Mouse (Mus musculus) activated CD4-positive, CD25-positive, alpha-beta regulatory T cell, adult 9 weeks (primary cell): ENCODE measurements around the gene Gm5862. TPM values are rescaled to one million over a fixed set of nuclear protein-coding genes. Genes with fewer than 3 reads are reported as not detected.

Source experiments
- polyA plus RNA-seq: library from polyadenylated mRNA; unstranded; fragments of 100-300 nt; shearing (Covaris generic); gene quantifications from one replicate; pipeline ENCODE4 v1.2.1, GENCODE M21; 2017

Gene Gm5862
- not detected for polyA plus RNA-seq

DNA sequence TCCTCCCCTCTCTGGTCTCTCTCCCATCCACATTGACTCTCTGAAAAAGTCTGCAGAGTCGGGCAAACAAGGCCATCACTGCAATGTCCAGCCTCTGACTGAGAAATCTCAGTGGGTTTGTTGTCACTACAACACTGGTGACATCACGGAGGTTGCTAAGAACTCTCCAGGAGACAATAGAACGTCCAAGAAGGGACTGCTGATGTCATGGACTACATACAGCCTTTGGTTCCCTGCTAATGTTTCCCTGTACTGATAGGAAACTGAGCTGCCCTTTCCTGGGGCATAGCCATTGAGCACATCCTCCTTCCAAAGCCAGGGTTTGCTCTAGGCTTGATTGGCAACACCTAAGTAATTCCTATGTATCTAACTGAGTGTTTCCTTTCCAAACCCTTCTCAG is at the start of gene Gm5862:
Gene Gm5862 (minus strand): TSS at position 101 of the 400 bp plus-strand sequence.

GRCm38 (mm10) chr5:26058481-26058880 is 35.8 kb upstream of the Gm5862 start, which contains the start of gene Gm7347:
Gene Gm7347, minus strand, starts transcription at chr5:26058581.

GRCm38 (mm10) chr5:26039458-26039857 is 16.7 kb upstream of the Gm5862 start, which contains the start of gene Speer4a:
Gene Speer4a, minus strand, starts transcription at chr5:26039558.

DNA sequence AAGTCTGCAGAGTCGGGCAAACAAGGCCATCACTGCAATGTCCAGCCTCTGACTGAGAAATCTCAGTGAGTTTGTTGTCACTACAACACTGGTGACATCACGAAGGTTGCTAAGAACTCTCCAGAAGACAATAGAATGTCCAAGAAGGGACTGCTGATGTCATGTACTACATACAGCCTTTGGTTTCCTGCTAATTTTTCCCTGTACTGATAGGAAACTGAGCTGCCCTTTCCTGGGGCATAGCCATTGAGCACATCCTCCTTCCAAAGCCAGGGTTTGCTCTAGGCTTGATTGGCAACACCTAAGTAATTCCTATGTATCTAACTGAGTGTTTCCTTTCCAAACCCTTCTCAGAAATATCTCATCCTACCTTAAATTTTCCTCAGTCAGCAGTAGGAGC is 18.0 kb downstream of the Gm5862 start, which contains the start of gene Gm1979:
Gene Gm1979 (minus strand): TSS at position 101 of the 400 bp plus-strand sequence.

DNA sequence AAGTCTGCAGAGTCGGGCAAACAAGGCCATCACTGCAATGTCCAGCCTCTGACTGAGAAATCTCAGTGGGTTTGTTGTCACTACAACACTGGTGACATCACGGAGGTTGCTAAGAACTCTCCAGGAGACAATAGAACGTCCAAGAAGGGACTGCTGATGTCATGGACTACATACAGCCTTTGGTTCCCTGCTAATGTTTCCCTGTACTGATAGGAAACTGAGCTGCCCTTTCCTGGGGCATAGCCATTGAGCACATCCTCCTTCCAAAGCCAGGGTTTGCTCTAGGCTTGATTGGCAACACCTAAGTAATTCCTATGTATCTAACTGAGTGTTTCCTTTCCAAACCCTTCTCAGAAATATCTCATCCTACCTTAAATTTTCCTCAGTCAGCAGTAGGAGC is 34.2 kb downstream of the Gm5862 start, which contains the start of gene Gm21698:
Gene Gm21698 (minus strand): TSS at position 101 of the 400 bp plus-strand sequence.

DNA sequence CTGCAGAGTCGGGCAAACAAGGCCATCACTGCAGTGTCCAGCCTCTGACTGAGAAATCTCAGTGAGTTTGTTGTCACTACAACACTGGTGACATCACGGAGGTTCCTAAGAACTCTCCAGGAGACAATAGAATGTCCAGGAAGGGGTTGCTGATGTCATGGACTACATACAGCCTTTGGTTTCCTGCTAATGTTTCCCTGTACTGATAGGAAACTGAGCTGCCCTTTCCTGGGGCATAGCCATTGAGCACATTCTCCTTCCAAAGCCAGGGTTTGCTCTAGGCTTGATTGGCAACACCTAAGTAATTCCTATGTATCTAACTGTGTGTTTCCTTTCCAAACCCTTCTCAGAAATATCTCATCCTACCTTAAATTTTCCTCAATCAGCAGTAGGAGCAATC is 50.2 kb downstream of the Gm5862 start, which contains the start of gene Gm21680:
Gene Gm21680 (minus strand): TSS at position 101 of the 400 bp plus-strand sequence.

Other genes starting within 250 kb of the Gm5862 start
- not detected for gene Gm21663, start 80.5 kb downstream of the Gm5862 start, polyA plus RNA-seq
- gene Gm21671, start 68.5 kb downstream of the Gm5862 start, polyA plus RNA-seq = not detected
- gene Gm21680, start 50.3 kb downstream of the Gm5862 start, polyA plus RNA-seq = not detected
- not detected for gene Gm21698, start 34.3 kb downstream of the Gm5862 start, polyA plus RNA-seq
- gene Gm1979, start 18.1 kb downstream of the Gm5862 start, polyA plus RNA-seq = not detected
- gene Speer4a, start 16.6 kb upstream of the Gm5862 start, polyA plus RNA-seq = not detected
- not detected for gene Gm7347, start 35.7 kb upstream of the Gm5862 start, polyA plus RNA-seq
- not detected for gene Gm10471, start 66.4 kb upstream of the Gm5862 start, polyA plus RNA-seq
- gene 5031410I06Rik, start 82.4 kb upstream of the Gm5862 start, polyA plus RNA-seq = not detected
- gene Gm10220, start 98.5 kb upstream of the Gm5862 start, polyA plus RNA-seq = not detected
- not detected for gene Gm7361, start 234.8 kb upstream of the Gm5862 start, polyA plus RNA-seq